Mouse (Mus musculus) inflammation-experienced regulatory T-cells (primary cell): ENCODE measurements around the gene B3gnt8. TPM values are rescaled to one million over a fixed set of nuclear protein-coding genes. Genes with fewer than 3 reads are reported as not detected.

ENCODE experiments used
- polyA plus RNA-seq, 2 experiments: library from polyadenylated mRNA; unstranded; fragments of 100-300 nt; shearing (Covaris generic); gene quantifications; one replicate each; pipeline ENCODE4 v1.2.1; 2017

B3gnt8 gene
- 1 to 10 TPM in 1 of 2 experiments, under 1 TPM in 1; 0.65 to 1.4 TPM for polyA plus RNA-seq

GRCm38 (mm10) chr7:25626509-25627430 lies at the start of gene B3gnt8:
TSS of gene B3gnt8 (plus strand) at chr7:25626654.

GRCm38 (mm10) chr7:25615706-25616011 lies 10.8 kb upstream of the B3gnt8 start, which contains the start of gene Erich4:
TSS of gene Erich4 (minus strand) at chr7:25615892.

GRCm38 (mm10) chr7:25618865-25619721 lies 7.4 kb upstream of the B3gnt8 start, which contains the start of gene Dmac2:
TSS of gene Dmac2 (plus strand) at chr7:25619414.

GRCm38 (mm10) chr7:25658657-25659472 lies 32.4 kb downstream of the B3gnt8 start, which contains the start of the genes Bckdha and Exosc5:
TSS of gene Bckdha (minus strand) at chr7:25658981.
TSS of gene Exosc5 (plus strand) at chr7:25659164.

GRCm38 (mm10) chr7:25674719-25675300 lies 48.4 kb downstream of the B3gnt8 start, which contains the start of gene Tmem91:
TSS of gene Tmem91 (minus strand) at chr7:25675166.

GRCm38 (mm10) chr7:25680514-25681258 lies 54.2 kb downstream of the B3gnt8 start, which contains the start of gene B9d2:
TSS of gene B9d2 (plus strand) at chr7:25680780.

Other genes with a start within 250 kb of the B3gnt8 start
- gene Lipe, start 227.9 kb upstream of the B3gnt8 start, polyA plus RNA-seq = 10 to 100 TPM; 13.8 to 15.9 TPM
- 1 to 10 TPM in 1 of 2 experiments, under 1 TPM in 1; 0.57 to 1.1 TPM for gene Cxcl17, start 213.8 kb upstream of the B3gnt8 start, polyA plus RNA-seq
- 1 to 10 TPM; 2.4 to 3.5 TPM for gene Ceacam1, start 149.1 kb upstream of the B3gnt8 start, polyA plus RNA-seq
- under 1 TPM; 0.16 to 0.55 TPM for gene Ceacam2, start 86.8 kb upstream of the B3gnt8 start, polyA plus RNA-seq
- not detected for gene Erich4, start 10.8 kb upstream of the B3gnt8 start, polyA plus RNA-seq
- 10 to 100 TPM; 53.3 to 75.0 TPM for gene Dmac2, start 7.2 kb upstream of the B3gnt8 start, polyA plus RNA-seq
- gene Bckdha, start 32.3 kb downstream of the B3gnt8 start, polyA plus RNA-seq = 10 to 100 TPM; 45.4 to 49.0 TPM
- gene Exosc5, start 32.5 kb downstream of the B3gnt8 start, polyA plus RNA-seq = 100 to 1,000 TPM; 104 to 107 TPM
- 1 to 10 TPM; 3.3 to 3.8 TPM for gene Tmem91, start 48.5 kb downstream of the B3gnt8 start, polyA plus RNA-seq
- 10 to 100 TPM; 46.8 to 47.3 TPM for gene B9d2, start 54.1 kb downstream of the B3gnt8 start, polyA plus RNA-seq
- gene Tgfb1, start 60.3 kb downstream of the B3gnt8 start, polyA plus RNA-seq = 100 to 1,000 TPM; 127 to 144 TPM
- 10 to 100 TPM; 55.7 to 80.6 TPM for gene Ccdc97, start 92.4 kb downstream of the B3gnt8 start, polyA plus RNA-seq
- 100 to 1,000 TPM in 1 of 2 experiments, 10 to 100 TPM in 1; 89.8 to 102 TPM for gene Hnrnpul1, start 128.1 kb downstream of the B3gnt8 start, polyA plus RNA-seq
- 10 to 100 TPM; 18.5 to 49.0 TPM for gene Axl, start 162.1 kb downstream of the B3gnt8 start, polyA plus RNA-seq
- gene Cyp2s1, start 190.3 kb downstream of the B3gnt8 start, polyA plus RNA-seq = 10 to 100 TPM in 1 of 2 experiments, 1 to 10 TPM in 1; 8.3 to 10.2 TPM